Mouse (Mus musculus): Measurements from ENCODE around the gene Prune1. TPM values are rescaled to one million over a fixed set of nuclear protein-coding genes. Genes with fewer than 3 reads are reported as not detected.

The Prune1 gene
- polyA plus RNA-seq, 1 experiment from 2014 or later = 66.7 TPM

Other genes with a start within 250 kb of the Prune1 start
- 252 and 260 TPM in 2 replicates for gene Psmd4, start 239.5 kb downstream of the Prune1 start, polyA plus RNA-seq (2014; fragmentation: Nextera tagmentation; extraction: Ambion mirVana)
- 11.5 and 12.2 TPM in 2 replicates for gene Pip5k1a, start 175.1 kb downstream of the Prune1 start, polyA plus RNA-seq (2014; fragmentation: Nextera tagmentation; extraction: Ambion mirVana)
- gene Vps72, start 171.1 kb downstream of the Prune1 start, polyA plus RNA-seq (2014; fragmentation: Nextera tagmentation; extraction: Ambion mirVana) = 157 and 160 TPM in 2 replicates
- 0.72 and 0.98 TPM in 2 replicates for gene Tmod4, start 157.6 kb downstream of the Prune1 start, polyA plus RNA-seq (2014; fragmentation: Nextera tagmentation; extraction: Ambion mirVana)
- gene Scnm1, start 148.1 kb downstream of the Prune1 start, polyA plus RNA-seq (2014; fragmentation: Nextera tagmentation; extraction: Ambion mirVana) = 80.8 and 96.9 TPM in 2 replicates
- 36.8 and 37.3 TPM in 2 replicates for gene Lysmd1, start 148.0 kb downstream of the Prune1 start, polyA plus RNA-seq (2014; fragmentation: Nextera tagmentation; extraction: Ambion mirVana)
- 2.1 and 4.1 TPM in 2 replicates for gene Tnfaip8l2, start 139.7 kb downstream of the Prune1 start, polyA plus RNA-seq (2014; fragmentation: Nextera tagmentation; extraction: Ambion mirVana)
- gene Sema6c, start 121.6 kb downstream of the Prune1 start, polyA plus RNA-seq (2014; fragmentation: Nextera tagmentation; extraction: Ambion mirVana) = 26.0 and 26.6 TPM in 2 replicates
- gene Gabpb2, start 64.2 kb downstream of the Prune1 start, polyA plus RNA-seq (2014; fragmentation: Nextera tagmentation; extraction: Ambion mirVana) = 3.4 and 4.7 TPM in 2 replicates
- gene Cdc42se1, start 53.3 kb downstream of the Prune1 start, polyA plus RNA-seq (2014; fragmentation: Nextera tagmentation; extraction: Ambion mirVana) = 48.7 and 61.6 TPM in 2 replicates
- gene Mllt11, start 49.9 kb downstream of the Prune1 start, polyA plus RNA-seq (2014; fragmentation: Nextera tagmentation; extraction: Ambion mirVana) = 506 and 653 TPM in 2 replicates
- gene Gm128, start 40.5 kb downstream of the Prune1 start, polyA plus RNA-seq (2014; fragmentation: Nextera tagmentation; extraction: Ambion mirVana) = 0.23 and 0.31 TPM in 2 replicates
- 0.28 TPM in 1 of 2 replicates, not detected in the other for gene Bnipl, start 30.9 kb downstream of the Prune1 start, polyA plus RNA-seq (2014; fragmentation: Nextera tagmentation; extraction: Ambion mirVana)
- 37.2 and 47.3 TPM in 2 replicates for gene Mindy1, start 731 bp downstream of the Prune1 start, polyA plus RNA-seq (2014; fragmentation: Nextera tagmentation; extraction: Ambion mirVana)
- 0.18 and 0.28 TPM in 2 replicates for gene Anxa9, start 25.1 kb upstream of the Prune1 start, polyA plus RNA-seq (2014; fragmentation: Nextera tagmentation; extraction: Ambion mirVana)
- gene Cers2, start 32.7 kb upstream of the Prune1 start, polyA plus RNA-seq (2014; fragmentation: Nextera tagmentation; extraction: Ambion mirVana) = 75.0 and 85.1 TPM in 2 replicates
- gene Setdb1, start 75.1 kb upstream of the Prune1 start, polyA plus RNA-seq (2014; fragmentation: Nextera tagmentation; extraction: Ambion mirVana) = 50.4 and 54.3 TPM in 2 replicates
- gene 4930558C23Rik, start 120.8 kb upstream of the Prune1 start, polyA plus RNA-seq (2014; fragmentation: Nextera tagmentation; extraction: Ambion mirVana) = not detected in 2 replicates
- gene Arnt, start 152.3 kb upstream of the Prune1 start, polyA plus RNA-seq (2014; fragmentation: Nextera tagmentation; extraction: Ambion mirVana) = 12.5 and 18.6 TPM in 2 replicates
- gene Ctsk, start 217.2 kb upstream of the Prune1 start, polyA plus RNA-seq (2014; fragmentation: Nextera tagmentation; extraction: Ambion mirVana) = 2.4 and 17.0 TPM in 2 replicates
- 13.9 and 20.9 TPM in 2 replicates for gene Ctss, start 244.7 kb upstream of the Prune1 start, polyA plus RNA-seq (2014; fragmentation: Nextera tagmentation; extraction: Ambion mirVana)

Data from neural tube, embryonic 14.5 days (tissue).